Mouse (Mus musculus): Measurements from ENCODE around the gene Nfia.

- TF ChIP-seq CTCF (IDR thresholded peaks at IDR 0.05; ENCODE audit: low read depth): no peak
- no peak for TF ChIP-seq EP300 (IDR thresholded peaks at IDR 0.05; ENCODE audit: low read depth)
Observed at GRCm38 (mm10) chr4:97772641-97773040, at the start of gene Nfia.
